Mouse (Mus musculus) left cerebral cortex, postnatal 4 days (tissue): ENCODE data around the gene BC028528. TPM values are rescaled to one million over a fixed set of nuclear protein-coding genes. Genes with fewer than 3 reads are reported as not detected.
"Not testable (repeated sequence)": the region's sequence is repeated elsewhere in the genome, so short reads cannot be mapped to it uniquely, and the experiment has no call there.

Source experiments
- DNase-seq: peaks from one replicate; pipeline ENCODE4 v3.0.0-alpha.2; 2022
- intact Hi-C: fragments of 180-260 bp; cut with DNase I; formaldehyde crosslinking; loops from one replicate; pipeline ENCODE4 v1.15.1; 2025
- total RNA-seq, 2 experiments: library from RNA; stranded (reverse); gene quantifications; 2 replicates each; pipeline ENCODE4 v1.2.3; 2021

BC028528 gene
- 10 to 100 TPM in 1 of 2 experiments, 1 to 10 TPM in 1; 6.8 to 10.8 TPM for total RNA-seq

GRCm38 (mm10) chr3:95891211-95892065, at the start of gene BC028528:
BC028528 (minus strand) TSS chr3:95892005.
- intact Hi-C loops = no loop called here
- no peak for DNase-seq

- intact Hi-C loops = no loop called here
- peak; percentile 14 for DNase-seq
Measured at GRCm38 (mm10) chr3:95938835-95939234, 47.0 kb upstream of the BC028528 start.

GRCm38 (mm10) chr3:95938217-95938616, 46.4 kb upstream of the BC028528 start:
- intact Hi-C loops = no loop called here
- no peak for DNase-seq

GRCm38 (mm10) chr3:95934448-95934847, 42.6 kb upstream of the BC028528 start:
- intact Hi-C loops = no loop called here

DNA sequence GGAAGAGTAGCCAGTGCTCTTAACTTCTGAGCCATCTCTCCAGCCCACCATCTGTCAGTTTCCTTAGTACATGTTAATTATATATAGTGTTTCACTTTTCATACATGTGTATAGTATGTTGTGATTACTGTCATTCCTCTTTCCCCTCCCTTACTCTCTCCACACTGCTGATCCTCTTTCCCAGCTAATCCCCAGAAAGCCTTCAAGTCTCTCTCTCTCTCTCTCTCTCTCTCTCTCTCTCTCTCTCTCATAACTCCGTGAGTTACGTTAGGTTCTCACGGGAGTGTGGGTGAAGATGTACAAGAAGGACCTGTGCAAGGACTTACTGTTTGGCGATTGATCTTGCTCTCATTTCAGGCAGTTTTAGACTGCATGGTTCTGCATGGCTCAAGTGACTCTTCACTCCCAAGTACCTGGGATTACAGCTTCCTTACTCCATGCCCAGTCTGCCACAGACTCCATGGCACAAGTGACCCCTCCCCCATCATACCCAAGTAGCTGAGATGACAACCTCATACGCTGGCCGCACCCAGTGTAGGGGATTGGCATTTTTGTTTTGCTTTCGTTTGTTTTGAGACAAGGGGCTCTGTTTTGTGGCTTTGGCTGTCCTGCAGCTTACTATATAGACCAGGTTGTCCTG, 41.4 kb upstream of the BC028528 start:
- intact Hi-C loops = no loop called here

More at GRCm38 (mm10) chr3:95934448-95934847, 42.6 kb upstream of the BC028528 start:
- DNase-seq = no peak

GRCm38 (mm10) chr3:95932566-95932965, 40.8 kb upstream of the BC028528 start:
- intact Hi-C loops = no loop called here
- no peak for DNase-seq

More for the DNA sequence above, 41.4 kb upstream of the BC028528 start:
- no peak for DNase-seq

DNA sequence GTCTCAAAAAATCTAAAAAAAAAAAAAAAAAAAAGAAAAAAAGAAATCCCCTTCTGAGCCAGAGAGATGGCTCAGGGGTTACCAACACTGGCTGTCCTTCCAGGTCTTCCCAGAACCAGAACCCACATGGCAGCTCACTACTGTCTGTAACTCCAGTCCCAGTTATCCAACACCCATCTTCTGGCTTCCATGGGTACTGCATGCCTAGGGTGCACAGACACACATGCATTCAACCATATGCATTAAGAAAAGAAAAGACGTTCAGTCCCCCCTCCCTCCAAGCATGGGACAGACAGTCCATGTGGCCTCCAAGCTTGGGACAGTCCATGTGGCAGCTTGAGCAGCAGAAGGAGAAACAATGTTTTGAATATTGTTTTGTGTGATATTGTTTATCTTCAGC, 40.4 kb upstream of the BC028528 start:
- no peak for DNase-seq
- intact Hi-C loops = no loop called here

GRCm38 (mm10) chr3:95931471-95931870, 39.7 kb upstream of the BC028528 start:
- intact Hi-C loops = no loop called here
- DNase-seq = no peak

DNA sequence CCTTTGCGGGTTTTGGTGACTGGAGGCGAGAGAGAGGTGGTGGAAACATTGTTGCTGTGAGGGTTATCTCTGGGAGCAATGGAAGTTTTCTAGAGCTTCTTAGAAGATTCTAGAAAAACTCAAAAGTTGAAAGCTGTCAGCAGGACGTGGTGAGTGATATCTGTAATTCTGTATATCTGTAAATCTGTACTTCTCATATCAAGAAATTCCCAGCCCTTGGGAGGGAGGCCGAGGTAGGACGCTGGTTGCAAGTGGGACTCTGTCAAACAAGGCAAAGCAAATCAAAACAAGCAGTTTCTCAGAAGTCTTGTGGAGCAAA, 38.6 kb upstream of the BC028528 start:
- no peak for DNase-seq
- intact Hi-C loops = no loop called here

GRCm38 (mm10) chr3:95929581-95930470, 38.0 kb upstream of the BC028528 start:
- peak; percentile 58 for DNase-seq
- intact Hi-C loops = no loop called here

- intact Hi-C loops = no loop called here
- DNase-seq = peak; percentile 98
Measured at GRCm38 (mm10) chr3:95928658-95929503, 37.1 kb upstream of the BC028528 start, which contains the start of gene Anp32e. Anp32e (plus strand) TSS chr3:95929246.

DNA sequence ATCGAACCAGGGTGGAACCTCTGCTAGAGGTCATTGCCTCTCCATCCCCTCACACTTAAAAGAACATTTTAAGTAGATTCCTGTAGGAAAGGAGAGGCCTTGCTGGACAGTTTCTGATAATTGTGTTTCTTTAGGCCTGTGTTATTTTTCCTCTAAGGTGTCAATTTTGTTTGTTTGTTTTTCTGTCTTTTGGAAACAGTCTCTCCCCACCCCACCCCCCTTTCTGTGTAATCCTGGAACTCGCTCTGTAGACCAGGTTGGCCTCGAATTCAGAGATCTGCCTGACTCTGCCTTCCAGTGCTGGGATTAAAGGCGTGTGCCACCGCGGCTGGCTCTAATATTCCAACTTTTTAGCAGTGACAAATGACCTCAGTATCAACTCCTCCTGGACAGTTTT, 36.5 kb upstream of the BC028528 start:
- intact Hi-C loops = no loop called here
- DNase-seq = no peak

- intact Hi-C loops = no loop called here
- no peak for DNase-seq
Measured at GRCm38 (mm10) chr3:95925087-95925486, 33.3 kb upstream of the BC028528 start.

GRCm38 (mm10) chr3:95924185-95924584, 32.4 kb upstream of the BC028528 start:
- no peak for DNase-seq
- intact Hi-C loops = no loop called here

DNA sequence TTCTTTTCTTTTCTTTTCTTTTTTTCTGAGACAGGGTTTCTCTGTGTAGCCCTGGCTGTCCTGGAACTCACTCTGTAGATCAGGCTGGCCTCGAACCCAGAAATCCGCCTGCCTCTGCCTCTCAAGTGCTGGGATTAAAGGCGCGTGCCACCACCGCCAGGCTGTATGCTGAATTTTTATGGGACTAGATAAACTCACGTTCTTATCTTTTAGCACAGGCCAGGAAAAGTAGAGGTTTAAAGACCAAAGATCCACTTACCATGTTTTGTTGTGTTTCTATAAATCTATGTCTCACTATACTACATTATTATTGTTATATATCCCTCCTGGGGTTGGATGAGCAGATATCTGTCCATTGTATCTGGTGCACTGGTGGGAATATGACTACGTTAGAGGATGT, 31.6 kb upstream of the BC028528 start:
- DNase-seq, intact Hi-C loops: not testable (repeated sequence)

GRCm38 (mm10) chr3:95920532-95920931, 28.7 kb upstream of the BC028528 start:
- DNase-seq, intact Hi-C loops: not testable (repeated sequence)

- intact Hi-C loops = no loop called here
- DNase-seq = no peak
Measured at GRCm38 (mm10) chr3:95916760-95917159, 25.0 kb upstream of the BC028528 start.

DNA sequence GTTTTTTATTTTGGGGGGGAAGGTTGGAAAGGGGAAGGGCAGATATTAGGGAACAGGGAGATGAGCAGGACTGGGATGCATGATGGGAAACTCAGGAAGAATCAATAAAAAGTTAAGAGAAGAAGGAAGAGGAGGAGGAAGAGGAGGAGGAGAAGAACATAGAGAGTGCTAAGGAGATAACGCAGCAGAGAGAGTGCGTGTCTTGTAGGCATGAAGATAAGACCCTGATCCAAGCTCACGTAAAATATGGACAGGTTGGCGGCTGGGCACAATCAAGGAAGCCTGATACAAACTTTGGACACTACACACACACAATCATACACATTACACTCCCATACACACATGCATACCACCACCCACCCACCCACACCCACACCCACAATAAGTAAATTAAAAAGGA, 22.9 kb upstream of the BC028528 start:
- intact Hi-C loops = no loop called here
- no peak for DNase-seq

DNA sequence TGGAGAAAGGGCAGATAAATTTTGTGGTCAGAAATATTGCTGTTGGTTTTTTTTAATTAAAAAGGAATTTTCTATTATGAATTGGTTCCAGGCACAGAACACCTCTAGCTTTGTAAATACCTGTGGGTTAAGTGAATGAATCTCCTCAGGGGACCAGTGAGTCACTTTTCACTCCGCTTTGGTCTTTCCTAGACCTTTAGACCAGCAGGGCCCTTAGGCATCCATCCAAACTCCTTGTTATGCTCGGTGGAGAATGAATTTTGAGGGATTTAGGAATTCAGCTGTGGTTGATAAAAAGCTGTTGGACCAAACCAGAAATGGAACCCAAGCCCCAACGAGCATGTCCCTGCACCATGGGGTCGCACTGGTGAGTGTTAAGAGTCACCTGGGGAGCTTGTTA, 15.8 kb upstream of the BC028528 start:
- DNase-seq = no peak

GRCm38 (mm10) chr3:95906860-95907259, 15.1 kb upstream of the BC028528 start:
- DNase-seq = peak; percentile 46
- intact Hi-C loops = loop anchor here (1.0 kb wide), 1 partner anchor 25 kb away; the partner anchor contains the start of gene Ciart

More for the DNA sequence above, 15.8 kb upstream of the BC028528 start:
- intact Hi-C loops = loop anchor here (1.0 kb wide), 1 partner anchor 25 kb away; the partner anchor contains the start of gene Ciart
